Mouse (Mus musculus): ENCODE results near the gene Rin2. TPM values are rescaled to one million over a fixed set of nuclear protein-coding genes. Genes with fewer than 3 reads are reported as not detected.

Gene Rin2
- polyA plus RNA-seq, 1 experiment = 17.8 TPM

DNA sequence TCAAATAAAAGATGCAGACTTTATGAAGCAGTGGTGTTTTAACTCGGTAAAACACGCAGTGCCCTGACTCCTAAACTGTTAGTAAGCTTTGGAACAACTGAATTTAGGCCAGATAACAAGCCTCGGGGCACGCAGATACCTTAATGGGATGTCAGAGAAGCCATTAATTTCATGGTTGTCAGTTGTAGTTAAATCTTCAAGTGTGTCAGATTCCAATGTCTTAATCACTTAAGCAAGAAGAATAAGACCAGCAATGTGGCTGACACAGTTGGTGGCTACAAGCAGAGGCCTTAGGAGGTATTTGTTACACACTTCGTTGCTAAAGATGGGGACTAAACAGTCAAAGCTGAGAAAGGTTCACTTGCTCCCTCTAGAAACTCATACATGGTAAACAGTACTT lies 74.6 kb downstream of the Rin2 start:
- no peak overlapping the region for H3K4me3 ChIP-seq (replicated peaks; ENCODE audit: control insufficient read depth, low read depth, low read length)
- TF ChIP-seq POLR2A (IDR thresholded peaks at IDR 0.05; ENCODE audit: borderline replicate concordance, control insufficient read depth, low read depth, low read length) (no peak), CTCF (IDR thresholded peaks at IDR 0.05; ENCODE audit: control insufficient read depth, insufficient read depth, low read length) (no peak)
- no peak overlapping the region for H3K27ac ChIP-seq (ENCODE audit: control insufficient read depth, insufficient read depth, low read depth, low read length, poor library complexity)
- 83% methylated on average over 5 of the region's 5 CpGs for WGBS
- no peaks in the 10 kb centered on the region; the same call in 1 of the 2 replicates for H3K4me1 ChIP-seq (ENCODE audit: control insufficient read depth, insufficient read depth, low read length)

DNA sequence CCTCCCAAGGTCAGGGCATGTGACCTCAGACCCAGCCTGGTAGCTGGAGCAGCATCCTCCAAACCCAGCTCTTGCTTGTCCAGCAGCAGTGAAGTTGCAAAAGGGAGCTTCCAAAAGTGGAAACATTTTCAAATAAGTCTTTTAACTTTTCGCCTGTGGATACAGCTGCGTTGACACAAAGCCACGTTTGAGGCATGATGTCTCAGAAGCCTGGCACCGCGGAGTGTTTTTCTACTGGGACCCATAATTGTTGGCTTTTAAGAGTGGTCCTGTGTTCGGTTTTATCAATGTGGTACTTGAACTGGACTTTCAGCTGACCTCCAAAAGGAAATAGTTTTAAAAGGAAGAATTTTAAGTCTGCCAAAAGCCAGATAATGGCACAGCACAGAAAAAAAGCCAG lies 77.6 kb downstream of the Rin2 start:
- Histone ChIP-seq H3K4me3 (replicated peaks; ENCODE audit: control insufficient read depth, low read depth, low read length) (no peak overlapping the region), H3K4me1 (ENCODE audit: control insufficient read depth, insufficient read depth, low read length) (no peaks in the 10 kb centered on the region; the same call in 1 of the 2 replicates), H3K27ac (ENCODE audit: control insufficient read depth, insufficient read depth, low read depth, low read length, poor library complexity) (no peak overlapping the region)
- TF ChIP-seq CTCF (IDR thresholded peaks at IDR 0.05; ENCODE audit: control insufficient read depth, insufficient read depth, low read length) (no peak), POLR2A (IDR thresholded peaks at IDR 0.05; ENCODE audit: borderline replicate concordance, control insufficient read depth, low read depth, low read length) (no peak)
- 78% methylated on average over 6 of the region's 6 CpGs for WGBS

DNA sequence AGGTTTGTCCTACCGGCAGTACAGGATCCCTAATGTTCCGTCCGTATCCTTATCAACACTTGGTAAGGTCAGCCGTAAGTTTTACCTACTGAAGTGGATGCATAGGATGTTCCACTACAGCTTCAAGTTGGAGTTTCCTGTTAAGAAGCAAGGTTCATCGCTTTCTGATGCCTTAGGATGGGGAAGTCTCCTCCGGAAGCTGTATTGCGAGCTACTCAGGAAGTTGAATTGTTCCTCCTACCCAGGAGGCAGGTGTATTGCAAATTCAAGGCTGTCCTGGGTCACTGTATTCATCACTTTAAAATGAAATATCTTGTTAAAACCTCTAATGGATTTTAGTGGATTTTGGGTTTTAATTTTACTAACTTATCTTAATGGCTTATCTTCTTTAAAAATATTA lies 79.0 kb downstream of the Rin2 start:
- no peak overlapping the region for H3K4me3 ChIP-seq (replicated peaks; ENCODE audit: control insufficient read depth, low read depth, low read length)
- TF ChIP-seq POLR2A (IDR thresholded peaks at IDR 0.05; ENCODE audit: borderline replicate concordance, control insufficient read depth, low read depth, low read length) (no peak), CTCF (IDR thresholded peaks at IDR 0.05; ENCODE audit: control insufficient read depth, insufficient read depth, low read length) (no peak)
- WGBS = 8% methylated on average over 7 of the region's 7 CpGs
- no peak overlapping the region; the same call in 1 of the 2 replicates for H3K27ac ChIP-seq (ENCODE audit: control insufficient read depth, insufficient read depth, low read depth, low read length, poor library complexity)
- no peaks in the 10 kb centered on the region; the same call in 1 of the 2 replicates for H3K4me1 ChIP-seq (ENCODE audit: control insufficient read depth, insufficient read depth, low read length)

GRCm38 (mm10) chr2:145755864-145756822 lies 81.1 kb downstream of the Rin2 start:
- TF ChIP-seq CTCF (IDR thresholded peaks at IDR 0.05; ENCODE audit: control insufficient read depth, insufficient read depth, low read length) = no peak
- TF ChIP-seq POLR2A (IDR thresholded peaks at IDR 0.05; ENCODE audit: borderline replicate concordance, control insufficient read depth, low read depth, low read length) = no peak
- WGBS = 75% methylated on average over 12 of the region's 12 CpGs
- Histone ChIP-seq H3K27ac (ENCODE audit: control insufficient read depth, insufficient read depth, low read depth, low read length, poor library complexity) (no peak overlapping the region), H3K4me1 (ENCODE audit: control insufficient read depth, insufficient read depth, low read length) (no peaks in the 10 kb centered on the region; the same call in 1 of the 2 replicates), H3K4me3 (replicated peaks; ENCODE audit: control insufficient read depth, low read depth, low read length) (no peak overlapping the region)

DNA sequence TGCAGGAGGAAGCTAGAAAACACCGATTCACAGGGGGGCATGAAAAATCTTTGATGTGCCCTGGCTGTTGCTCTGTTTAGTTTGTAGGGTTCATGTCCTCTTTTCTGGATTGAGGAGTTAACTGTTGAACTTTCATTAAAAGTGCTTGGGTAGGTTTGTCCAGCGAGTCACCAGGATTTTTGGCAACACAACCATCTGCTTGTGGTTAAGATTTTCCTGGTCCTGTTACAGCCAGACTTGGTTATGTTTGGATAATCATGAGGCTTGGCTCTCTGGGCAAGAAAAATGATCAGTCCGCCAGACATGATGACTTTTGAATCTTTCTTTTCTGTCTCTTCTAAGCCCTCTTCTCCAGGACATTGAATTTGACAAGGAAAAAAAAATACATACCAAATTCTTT lies 85.1 kb downstream of the Rin2 start:
- Histone ChIP-seq H3K4me3 (replicated peaks; ENCODE audit: control insufficient read depth, low read depth, low read length) (no peak overlapping the region), H3K27ac (ENCODE audit: control insufficient read depth, insufficient read depth, low read depth, low read length, poor library complexity) (no peak overlapping the region), H3K4me1 (ENCODE audit: control insufficient read depth, insufficient read depth, low read length) (no peaks in the 10 kb centered on the region)
- TF ChIP-seq CTCF (IDR thresholded peaks at IDR 0.05; ENCODE audit: control insufficient read depth, insufficient read depth, low read length) = no peak
- TF ChIP-seq POLR2A (IDR thresholded peaks at IDR 0.05; ENCODE audit: borderline replicate concordance, control insufficient read depth, low read depth, low read length) = no peak
- 61% methylated on average over 3 of the region's 3 CpGs for WGBS

DNA sequence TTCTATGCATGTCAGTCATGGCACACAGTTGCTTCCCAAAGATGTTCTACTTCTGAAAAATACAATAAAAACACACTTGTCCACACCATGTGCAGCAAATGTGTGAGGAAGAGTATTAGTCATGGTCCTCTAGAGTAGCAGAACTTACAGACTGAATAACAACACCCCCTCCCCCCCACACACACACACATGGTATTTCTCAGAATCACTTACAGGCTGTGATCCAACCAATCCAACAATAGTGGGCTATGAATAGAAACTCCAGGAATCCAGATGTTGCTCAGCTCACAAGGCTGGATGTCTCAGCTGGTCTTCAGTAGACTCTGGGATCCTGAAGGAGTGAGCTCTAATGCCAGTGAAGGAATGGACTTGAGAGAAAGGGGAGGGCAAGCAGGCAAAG lies 86.4 kb downstream of the Rin2 start:
- Histone ChIP-seq H3K4me3 (replicated peaks; ENCODE audit: control insufficient read depth, low read depth, low read length) (no peak overlapping the region), H3K4me1 (ENCODE audit: control insufficient read depth, insufficient read depth, low read length) (no peaks in the 10 kb centered on the region), H3K27ac (ENCODE audit: control insufficient read depth, insufficient read depth, low read depth, low read length, poor library complexity) (no peak overlapping the region)
- no peak for TF ChIP-seq CTCF (IDR thresholded peaks at IDR 0.05; ENCODE audit: control insufficient read depth, insufficient read depth, low read length)
- TF ChIP-seq POLR2A (IDR thresholded peaks at IDR 0.05; ENCODE audit: borderline replicate concordance, control insufficient read depth, low read depth, low read length) = no peak

- Histone ChIP-seq H3K4me1 (ENCODE audit: control insufficient read depth, insufficient read depth, low read length) (no peaks in the 10 kb centered on the region; the same call in 1 of the 2 replicates), H3K27ac (ENCODE audit: control insufficient read depth, insufficient read depth, low read depth, low read length, poor library complexity) (no peak overlapping the region), H3K4me3 (replicated peaks; ENCODE audit: control insufficient read depth, low read depth, low read length) (no peak overlapping the region)
- 76% methylated on average over 10 of the region's 10 CpGs for WGBS
- no peak for TF ChIP-seq POLR2A (IDR thresholded peaks at IDR 0.05; ENCODE audit: borderline replicate concordance, control insufficient read depth, low read depth, low read length)
- TF ChIP-seq CTCF (IDR thresholded peaks at IDR 0.05; ENCODE audit: control insufficient read depth, insufficient read depth, low read length) = no peak
Measured at GRCm38 (mm10) chr2:145769964-145770363, 94.9 kb downstream of the Rin2 start.

GRCm38 (mm10) chr2:145770730-145771536 lies 95.9 kb downstream of the Rin2 start:
- Histone ChIP-seq H3K4me3 (replicated peaks; ENCODE audit: control insufficient read depth, low read depth, low read length) (no peak overlapping the region), H3K27ac (ENCODE audit: control insufficient read depth, insufficient read depth, low read depth, low read length, poor library complexity) (no peak overlapping the region), H3K4me1 (ENCODE audit: control insufficient read depth, insufficient read depth, low read length) (no peaks in the 10 kb centered on the region; the same call in 1 of the 2 replicates)
- 85% methylated on average over 7 of the region's 7 CpGs for WGBS
- TF ChIP-seq CTCF (IDR thresholded peaks at IDR 0.05; ENCODE audit: control insufficient read depth, insufficient read depth, low read length) (no peak), POLR2A (IDR thresholded peaks at IDR 0.05; ENCODE audit: borderline replicate concordance, control insufficient read depth, low read depth, low read length) (no peak)
